31 mouse cellular contexts compared by ENCODE assay signal in the genomic region with DNA sequence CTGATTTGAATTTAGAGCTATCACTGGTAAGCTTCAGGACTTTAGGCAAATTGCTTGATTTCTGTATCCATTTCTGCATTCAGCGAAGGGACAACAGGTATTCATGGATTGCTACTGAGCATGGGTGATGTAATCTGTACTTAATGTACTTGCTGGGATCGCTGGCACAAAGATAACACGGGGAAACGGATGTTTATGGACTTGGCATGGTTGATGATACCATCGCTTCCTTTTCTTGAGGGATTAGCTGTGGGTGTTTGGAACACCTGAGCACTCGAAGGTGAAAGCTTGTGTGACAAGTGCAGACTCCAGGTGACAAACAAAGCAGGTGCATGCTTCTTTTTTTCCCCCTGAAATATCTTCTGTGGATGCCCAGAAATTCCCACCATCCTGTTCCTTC. TPM values are rescaled to one million over a fixed set of nuclear protein-coding genes. Genes with fewer than 3 reads are reported as not detected.
"Had no signal": no experiment of that assay in that cellular context is flagged by ENCODE, and none has a peak within 500 bp of the region (broad histone marks: within the 10 kb centered on the region; RNA-seq: fewer than 3 reads in every experiment).

No protein-coding gene starts in this region.

- DNase-seq: gastrocnemius, postnatal 10 days; gastrocnemius, postnatal 36 days; heart, adult 2 months; heart, postnatal 14 days; heart, postnatal 36 days; kidney, adult 18-20 months; kidney, adult 8-10 months; kidney, postnatal 14 days; kidney, postnatal 36 days; layer of hippocampus, adult 9-11 months; layer of hippocampus, postnatal 36 days; left cerebral cortex, postnatal 4 days; lung, adult 18-20 months had no signal

- H3K4me1 ChIP-seq: heart, embryonic 13.5 days; heart, embryonic 15.5 days; hindbrain, embryonic 13.5 days; intestine, embryonic 15.5 days; kidney, embryonic 15.5 days; limb, embryonic 13.5 days; limb, embryonic 15.5 days; liver, embryonic 12.5 days had no signal

- H3K9me3 ChIP-seq: heart, embryonic 15.5 days; hindbrain, embryonic 13.5 days; intestine, embryonic 15.5 days; kidney, embryonic 15.5 days; liver, embryonic 12.5 days had no signal

- H3K27ac ChIP-seq: heart, adult 2 months; heart, embryonic 13.5 days; heart, embryonic 15.5 days; hindbrain, embryonic 13.5 days; intestine, embryonic 15.5 days; kidney, embryonic 15.5 days; kidney, postnatal 0 days; limb, embryonic 13.5 days; limb, embryonic 15.5 days; liver, embryonic 12.5 days; liver, embryonic 14.5 days had no signal

- H3K4me3 ChIP-seq: heart, adult 2 months; heart, embryonic 13.5 days; heart, embryonic 15.5 days; hindbrain, embryonic 13.5 days; intestine, embryonic 15.5 days; kidney, embryonic 15.5 days; limb, embryonic 13.5 days; limb, embryonic 15.5 days; liver, embryonic 12.5 days had no signal

- ATAC-seq: hindbrain, embryonic 16.5 days; inflammation-experienced regulatory T-cells, adult 6 months; intestine, embryonic 15.5 days; intestine, postnatal 0 days; liver, embryonic 12.5 days had no signal

- H3K27me3 ChIP-seq: heart, embryonic 13.5 days; heart, embryonic 15.5 days; hindbrain, embryonic 13.5 days; intestine, embryonic 15.5 days; kidney, embryonic 15.5 days; limb, embryonic 13.5 days; limb, embryonic 15.5 days; liver, embryonic 12.5 days had no signal

- H3K9ac ChIP-seq: heart, embryonic 13.5 days; heart, embryonic 15.5 days; hindbrain, embryonic 13.5 days; intestine, embryonic 15.5 days; kidney, embryonic 15.5 days; limb, embryonic 13.5 days; limb, embryonic 15.5 days; liver, embryonic 12.5 days; liver, embryonic 14.5 days had no signal

- H3K4me2 ChIP-seq: heart, embryonic 11.5 days; heart, embryonic 13.5 days; heart, embryonic 15.5 days; hindbrain, embryonic 13.5 days; intestine, embryonic 15.5 days; kidney, embryonic 15.5 days; limb, embryonic 13.5 days; limb, embryonic 15.5 days; liver, embryonic 12.5 days had no signal

- H3K36me3 ChIP-seq: heart, embryonic 13.5 days; heart, embryonic 15.5 days; hindbrain, embryonic 13.5 days; intestine, embryonic 15.5 days; kidney, embryonic 15.5 days; limb, embryonic 13.5 days; limb, embryonic 15.5 days; liver, embryonic 12.5 days had no signal

RNA-seq across cellular contexts. Expression of a gene that starts 18.3 kb away (rescaled TPM):
- polyA plus RNA-seq: inflammation-experienced regulatory T-cells, adult 6 months; liver, adult 2 months; liver, embryonic 16.5 days had no signal

RNA-seq across cellular contexts. Expression of a gene that starts 37.8 kb away (rescaled TPM):
- polyA plus RNA-seq: gonadal fat pad, adult 2 months; heart, adult 2 months; inflammation-experienced regulatory T-cells, adult 6 months; large intestine, adult 2 months; liver, adult 2 months; liver, embryonic 14.5 days had no signal
